Mouse (Mus musculus) liver, embryonic 11.5 days (tissue): ENCODE results near the gene Cfap46. TPM values are rescaled to one million over a fixed set of nuclear protein-coding genes. Genes with fewer than 3 reads are reported as not detected.

Experiments used
- ATAC-seq: fragments of 200-750 bp; cut with Nextera tagmentation; replicated peaks from 2 replicates; pipeline ENCODE4 v1.8.0; 2017; ENCODE audit warnings: moderate number of reproducible peaks, mild to moderate bottlenecking, moderate TSS enrichment, moderate library complexity; ENCODE audit not compliant: low FRiP score
- DNase-seq: peaks from one replicate; pipeline ENCODE4 v3.0.0-alpha.2; 2017; ENCODE audit warnings: low spot score
- H3K27ac ChIP-seq: fragments of 300-500 bp; sonication (generic); 2 replicates; pipeline ENCODE4 v1.5.1; 2014; ENCODE audit warnings: mild to moderate bottlenecking, low read depth, low read length, control low read depth
- H3K27me3 ChIP-seq: fragments of 300-500 bp; sonication (generic); replicated peaks from 2 replicates; pipeline ENCODE4 v1.6.1; 2014; ENCODE audit warnings: low read length, mixed read lengths; ENCODE audit not compliant: control insufficient read depth, insufficient read depth
- H3K36me3 ChIP-seq: fragments of 300-500 bp; sonication (generic); 2 replicates; pipeline ENCODE4 v1.6.1; 2014; ENCODE audit warnings: mild to moderate bottlenecking, low read length, moderate library complexity, mixed read lengths; ENCODE audit not compliant: control insufficient read depth, insufficient read depth
- H3K4me1 ChIP-seq: fragments of 300-500 bp; sonication (generic); replicated peaks from 2 replicates; pipeline ENCODE4 v1.6.1; 2014; ENCODE audit warnings: low read length, mixed read lengths; ENCODE audit not compliant: control insufficient read depth, insufficient read depth
- H3K4me2 ChIP-seq: fragments of 300-500 bp; sonication (generic); 2 replicates; pipeline ENCODE4 v1.6.1; 2014; ENCODE audit warnings: mild to moderate bottlenecking, control low read depth, moderate library complexity
- H3K4me3 ChIP-seq: fragments of 300-500 bp; sonication (generic); 2 replicates; pipeline ENCODE4 v1.5.1; 2014; ENCODE audit warnings: low read depth, low read length, control low read depth
- H3K9ac ChIP-seq: fragments of 300-500 bp; sonication (generic); 2 replicates; pipeline ENCODE4 v1.6.1; 2014; ENCODE audit warnings: low read depth, low read length, control low read depth
- H3K9me3 ChIP-seq: fragments of 300-500 bp; sonication (generic); 2 replicates; pipeline ENCODE4 v1.6.1; 2016; ENCODE audit warnings: low read length, inconsistent platforms, mixed read lengths; ENCODE audit not compliant: control insufficient read depth
- WGBS: fragments of 180-500 bp; shearing (Covaris S2); extraction: QIAGEN DNeasy Blood & Tissue Kit; methylation state at CpG from one replicate; pipeline ENCODE4 v1.1.7; 2014; 5-methylcytosine and 5-hydroxymethylcytosine counted together
- polyA plus RNA-seq: library from polyadenylated mRNA; unstranded; fragments of >200 nt; fragmentation: Nextera tagmentation; extraction: Ambion mirVana; gene quantifications from 2 replicates; pipeline ENCODE4 v1.2.1, GENCODE M21; 2014

Gene Cfap46
- polyA plus RNA-seq, 1 experiment from 2014 or later: not detected

DNA sequence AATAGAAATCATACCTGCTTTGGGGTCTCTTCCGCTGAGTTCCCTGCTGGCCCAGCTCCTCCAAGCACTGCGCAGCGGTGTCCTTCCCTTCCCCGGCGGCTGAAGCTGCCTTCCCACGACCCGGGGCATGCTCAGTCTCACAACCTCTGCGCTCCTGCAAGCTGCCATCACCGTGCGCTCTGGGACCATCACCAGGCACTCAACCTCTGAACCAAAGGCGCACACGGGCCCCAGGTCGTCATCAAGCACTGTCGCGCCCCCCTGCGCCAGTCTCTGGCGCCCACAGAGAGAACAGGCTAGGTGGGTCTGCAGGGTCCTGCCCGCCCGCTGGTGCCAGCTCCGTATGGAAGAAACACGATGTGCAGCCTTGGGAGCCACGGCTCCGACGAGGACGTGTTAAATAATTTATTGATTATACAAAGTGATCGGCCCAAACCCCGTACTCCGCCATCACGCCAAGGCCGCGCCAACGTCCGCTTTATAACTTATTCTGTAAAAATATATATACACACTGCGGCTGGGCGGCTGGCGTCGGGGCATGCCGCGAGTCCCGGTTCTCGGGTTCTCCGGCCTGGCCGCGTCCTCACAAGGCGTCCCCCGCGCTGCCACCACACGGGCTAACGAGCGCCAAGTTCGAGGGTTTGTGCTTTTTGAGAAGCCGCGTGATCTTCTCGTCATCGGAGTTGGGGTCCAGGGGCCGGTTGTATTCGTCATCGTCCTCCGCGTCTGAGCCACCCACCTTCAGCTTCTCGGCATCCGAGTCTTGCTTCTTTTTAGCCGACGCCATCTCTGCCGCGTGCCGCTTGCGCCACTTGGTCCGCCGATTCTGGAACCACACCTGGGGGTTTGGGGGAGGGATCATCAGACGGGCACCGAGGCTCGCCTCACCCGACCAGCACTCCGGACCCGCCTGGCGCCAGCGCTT lies 102.5 kb downstream of the Cfap46 start:
- H3K36me3 ChIP-seq: no peaks in the 10 kb centered on the region
- peak overlapping the region; percentile 43 for H3K4me3 ChIP-seq
- peak; percentile 41 for DNase-seq
- H3K4me2 ChIP-seq: peak overlapping the region; percentile 56
- H3K4me1 ChIP-seq: peaks cover 20% of the 10 kb centered on the region
- peaks cover 83% of the 10 kb centered on the region for H3K27me3 ChIP-seq
- no peak for ATAC-seq
- no peak overlapping the region for H3K9ac ChIP-seq
- WGBS: 3% methylated on average over 78 of the region's 78 CpGs
- H3K9me3 ChIP-seq: no peaks in the 10 kb centered on the region
- no peak overlapping the region for H3K27ac ChIP-seq

GRCm38 (mm10) chr7:139579261-139579905 lies 104.2 kb downstream of the Cfap46 start:
- H3K9me3 ChIP-seq: no peaks in the 10 kb centered on the region
- peaks cover 65% of the 10 kb centered on the region for H3K27me3 ChIP-seq
- no peak for ATAC-seq
- no peaks in the 10 kb centered on the region for H3K36me3 ChIP-seq
- H3K27ac ChIP-seq: no peak overlapping the region
- H3K9ac ChIP-seq: no peak overlapping the region
- WGBS: 76% methylated on average over 21 of the region's 21 CpGs
- DNase-seq: no peak
- no peak overlapping the region for H3K4me2 ChIP-seq
- peaks cover 21% of the 10 kb centered on the region for H3K4me1 ChIP-seq
- no peak overlapping the region for H3K4me3 ChIP-seq

DNA sequence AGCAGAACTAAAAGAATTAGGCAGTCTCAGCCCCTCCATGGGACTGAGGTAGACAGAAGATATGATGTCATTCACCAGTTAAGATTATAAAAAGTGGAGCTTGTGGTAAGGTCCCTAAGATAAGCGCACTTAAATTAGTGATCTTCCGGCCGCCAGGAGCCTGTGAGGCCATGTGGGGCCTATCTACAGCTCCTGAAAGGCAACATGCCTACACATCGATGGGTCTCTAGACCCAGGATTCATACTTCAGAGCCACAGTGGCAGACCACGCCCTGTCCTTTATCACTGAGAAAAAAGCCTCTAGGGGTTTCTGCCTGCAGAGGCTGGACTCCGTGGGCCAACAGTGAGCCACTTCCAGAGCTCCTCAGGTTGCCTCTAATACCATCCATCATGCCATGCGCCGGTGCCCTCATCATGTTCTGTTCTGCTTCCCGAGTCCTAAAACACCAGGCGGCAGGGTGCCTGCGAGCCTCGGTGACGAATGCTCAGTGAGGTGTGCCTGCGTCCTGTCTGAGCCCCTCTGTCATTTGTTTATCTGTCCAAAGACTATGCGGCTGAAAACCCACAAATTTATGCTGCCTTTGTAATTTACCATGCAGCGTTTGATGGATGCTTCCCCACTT lies 107.4 kb downstream of the Cfap46 start:
- ATAC-seq (peak; percentile 75), DNase-seq (no peak)
- Histone ChIP-seq H3K9ac (no peak overlapping the region), H3K36me3 (no peaks in the 10 kb centered on the region), H3K4me1 (peaks cover 11% of the 10 kb centered on the region), H3K9me3 (no peaks in the 10 kb centered on the region), H3K27ac (no peak overlapping the region), H3K4me3 (no peak overlapping the region), H3K27me3 (peaks cover 33% of the 10 kb centered on the region), H3K4me2 (no peak overlapping the region)
- 65% methylated on average over 16 of the region's 16 CpGs for WGBS

DNA sequence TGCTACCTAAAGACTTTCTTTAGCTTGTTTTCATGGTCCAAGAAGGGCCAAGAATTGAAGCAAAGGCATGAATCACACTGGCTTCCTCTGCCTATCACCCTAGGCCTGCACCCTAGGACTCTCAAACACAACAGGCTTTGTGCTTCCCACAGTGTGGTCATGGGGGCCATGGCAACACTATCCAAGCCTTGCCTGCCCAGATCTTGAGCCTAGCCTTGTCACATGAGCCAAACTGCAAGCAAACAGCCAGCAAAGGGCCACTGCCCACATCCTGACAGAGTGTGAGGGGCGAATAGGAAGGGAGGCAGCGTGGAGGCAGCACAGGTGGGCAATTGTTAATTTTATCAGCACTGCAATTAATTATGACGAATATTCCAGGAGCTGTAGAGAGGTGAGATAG lies 111.0 kb downstream of the Cfap46 start:
- WGBS: 73% methylated on average over 3 of the region's 3 CpGs
- no peak overlapping the region for H3K27ac ChIP-seq
- no peaks in the 10 kb centered on the region for H3K9me3 ChIP-seq
- no peak overlapping the region for H3K9ac ChIP-seq
- no peak overlapping the region for H3K4me3 ChIP-seq
- peaks cover 7% of the 10 kb centered on the region for H3K4me1 ChIP-seq
- no peaks in the 10 kb centered on the region for H3K36me3 ChIP-seq
- no peak for DNase-seq
- ATAC-seq: no peak
- H3K27me3 ChIP-seq: no peaks in the 10 kb centered on the region; the same call in 1 of the 2 replicates
- H3K4me2 ChIP-seq: no peak overlapping the region

- no peak overlapping the region for H3K4me2 ChIP-seq
- H3K27ac ChIP-seq: no peak overlapping the region
- H3K9ac ChIP-seq: no peak overlapping the region
- H3K4me1 ChIP-seq: no peaks in the 10 kb centered on the region
- no peaks in the 10 kb centered on the region for H3K9me3 ChIP-seq
- ATAC-seq (no peak), DNase-seq (no peak)
- no peak overlapping the region for H3K4me3 ChIP-seq
- 92% methylated on average over 5 of the region's 5 CpGs for WGBS
- H3K36me3 ChIP-seq: no peaks in the 10 kb centered on the region
- no peaks in the 10 kb centered on the region for H3K27me3 ChIP-seq
Measured at GRCm38 (mm10) chr7:139570788-139571187, 112.8 kb downstream of the Cfap46 start.

GRCm38 (mm10) chr7:139566533-139566932 lies 117.1 kb downstream of the Cfap46 start:
- H3K4me2 ChIP-seq: no peak overlapping the region
- ATAC-seq (no peak), DNase-seq (no peak)
- H3K9me3 ChIP-seq: no peaks in the 10 kb centered on the region
- H3K9ac ChIP-seq: no peak overlapping the region
- no peaks in the 10 kb centered on the region for H3K27me3 ChIP-seq
- 51% methylated on average over 8 of the region's 8 CpGs for WGBS
- H3K4me3 ChIP-seq: no peak overlapping the region
- H3K4me1 ChIP-seq: no peaks in the 10 kb centered on the region
- H3K27ac ChIP-seq: no peak overlapping the region
- H3K36me3 ChIP-seq: no peaks in the 10 kb centered on the region

DNA sequence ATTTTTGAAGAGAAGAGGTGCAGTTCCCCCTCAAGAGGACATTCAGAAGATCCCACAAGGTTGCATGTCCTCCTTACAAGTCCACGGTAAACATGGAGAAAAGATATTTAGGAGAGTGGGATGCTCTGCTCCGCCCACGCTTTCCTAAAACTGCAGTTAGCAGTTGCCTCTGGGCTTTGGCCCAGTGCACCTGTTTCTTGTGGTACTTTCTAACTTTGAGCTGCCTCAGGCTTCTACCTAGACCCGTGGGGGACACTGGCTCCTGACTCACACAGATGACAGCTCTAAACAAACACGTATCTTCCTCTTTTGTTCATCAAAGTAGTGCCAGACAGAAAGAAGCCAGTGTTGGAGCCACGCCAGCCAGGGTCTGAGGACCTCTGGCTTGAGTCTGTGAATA lies 117.6 kb downstream of the Cfap46 start:
- no peak overlapping the region for H3K4me2 ChIP-seq
- no peak overlapping the region for H3K27ac ChIP-seq
- no peaks in the 10 kb centered on the region for H3K36me3 ChIP-seq
- DNase-seq (no peak), ATAC-seq (no peak)
- no peak overlapping the region for H3K4me3 ChIP-seq
- H3K9me3 ChIP-seq: no peaks in the 10 kb centered on the region
- H3K27me3 ChIP-seq: no peaks in the 10 kb centered on the region
- no peaks in the 10 kb centered on the region for H3K4me1 ChIP-seq
- H3K9ac ChIP-seq: no peak overlapping the region
- 66% methylated on average over 6 of the region's 6 CpGs for WGBS

GRCm38 (mm10) chr7:139564161-139564560 lies 119.5 kb downstream of the Cfap46 start:
- H3K9me3 ChIP-seq: no peaks in the 10 kb centered on the region
- DNase-seq (no peak), ATAC-seq (no peak)
- no peaks in the 10 kb centered on the region for H3K36me3 ChIP-seq
- H3K4me1 ChIP-seq: no peaks in the 10 kb centered on the region
- no peaks in the 10 kb centered on the region for H3K27me3 ChIP-seq
- no peak overlapping the region for H3K27ac ChIP-seq
- WGBS: 93% methylated on average over 2 of the region's 2 CpGs
- H3K4me3 ChIP-seq: no peak overlapping the region
- no peak overlapping the region for H3K9ac ChIP-seq
- H3K4me2 ChIP-seq: no peak overlapping the region
